Mouse (Mus musculus): Measurements from ENCODE around the gene Taf12.
A peak's percentile ranks its signal among the peaks of the same experiment; 100 is the strongest.

- TF ChIP-seq CTCF (IDR thresholded peaks at IDR 0.05) (peak; percentile 77), POLR2A (IDR thresholded peaks at IDR 0.05; ENCODE audit: insufficient read depth, low read depth, low read length) (0 out of 2 replicates have a peak, but pooled peaks have one; percentile 10), EP300 (IDR thresholded peaks at IDR 0.05; ENCODE audit: insufficient read depth, low read depth, low read length) (0 out of 2 replicates have a peak, but pooled peaks have one; percentile 17)
Observed at GRCm38 (mm10) chr4:132309849-132310472, 35.8 kb downstream of the Taf12 start.
